Mouse (Mus musculus) natural killer cell, adult 2 months (primary cell): ENCODE measurements at regions not wholly inside any gene's neighbourhood (a gene's known extent, or its start where the extent isn't known, plus 50 kb on each side); places are given as distances from the start of the nearest gene placed in this dataset.

Experiments
- DNase-seq, 2 experiments: peaks; one replicate each; pipeline ENCODE4 v3.0.0; 2022; ENCODE audit warnings: low spot score in 2 of 2

DNA sequence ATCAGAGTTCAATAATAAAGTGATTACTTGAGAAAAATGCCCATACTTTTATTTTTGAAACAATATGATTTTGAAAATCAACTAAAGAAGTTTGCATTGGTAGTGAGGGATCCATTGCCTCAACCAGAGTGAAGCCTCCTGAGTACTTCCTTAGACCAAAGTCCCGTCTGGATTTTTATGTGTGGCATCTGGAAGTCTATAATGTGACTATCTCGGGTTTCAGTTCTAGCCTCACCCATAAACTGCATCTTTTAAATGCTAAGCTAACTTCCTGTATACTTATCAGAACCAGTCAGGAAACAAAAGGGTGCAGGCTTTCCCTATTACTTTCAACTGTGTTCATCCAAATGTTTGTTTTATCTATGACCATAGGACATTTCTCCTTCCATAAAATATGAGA, 178.8 kb downstream of the Spry2 start:
- DNase-seq = no peak

DNA sequence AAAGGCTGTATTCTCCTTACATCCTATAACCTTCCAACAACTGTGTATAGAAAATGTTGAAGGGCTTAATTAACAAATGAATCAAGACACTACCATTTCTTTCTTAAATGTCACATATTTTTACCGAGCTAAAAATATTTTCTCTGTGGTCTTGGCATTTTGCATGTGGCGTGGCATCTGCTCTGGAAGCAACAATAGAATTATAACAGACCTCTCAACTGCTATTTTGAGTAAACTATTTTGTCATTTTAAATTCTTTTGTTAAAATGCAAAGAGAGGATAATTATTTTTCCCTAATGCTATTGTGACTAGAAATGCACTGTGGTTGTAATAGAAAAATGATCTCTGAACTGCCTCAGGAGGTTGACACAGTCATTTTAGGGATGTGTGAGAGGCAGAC, 187.9 kb downstream of the Spry2 start:
- no peak for DNase-seq

DNA sequence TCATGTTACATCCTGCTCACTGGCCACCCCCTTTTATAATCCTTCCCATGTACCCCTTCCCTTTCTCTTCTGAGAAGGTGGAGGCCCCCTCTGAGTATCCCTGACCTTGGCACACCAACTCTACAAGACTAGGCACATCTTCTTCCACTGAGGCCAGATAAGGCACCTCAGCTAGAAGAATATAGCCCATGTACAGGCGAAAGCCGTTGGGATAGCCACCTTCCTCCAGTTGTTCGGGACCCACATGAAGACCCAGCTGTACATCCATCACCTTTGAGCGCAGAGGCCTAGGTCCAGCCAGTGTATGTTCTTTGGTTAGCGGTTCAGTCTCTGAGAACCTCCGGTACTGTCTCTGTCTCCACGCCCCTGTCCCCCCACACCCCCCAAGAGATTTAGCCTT, 189.9 kb downstream of the Spry2 start:
- no peak for DNase-seq

GRCm38 (mm10) chr14:105698616-105699015, 198.0 kb downstream of the Spry2 start:
- DNase-seq = no peak

- no peak for DNase-seq
Measured at GRCm38 (mm10) chr14:105698086-105698485, 198.5 kb downstream of the Spry2 start.

DNA sequence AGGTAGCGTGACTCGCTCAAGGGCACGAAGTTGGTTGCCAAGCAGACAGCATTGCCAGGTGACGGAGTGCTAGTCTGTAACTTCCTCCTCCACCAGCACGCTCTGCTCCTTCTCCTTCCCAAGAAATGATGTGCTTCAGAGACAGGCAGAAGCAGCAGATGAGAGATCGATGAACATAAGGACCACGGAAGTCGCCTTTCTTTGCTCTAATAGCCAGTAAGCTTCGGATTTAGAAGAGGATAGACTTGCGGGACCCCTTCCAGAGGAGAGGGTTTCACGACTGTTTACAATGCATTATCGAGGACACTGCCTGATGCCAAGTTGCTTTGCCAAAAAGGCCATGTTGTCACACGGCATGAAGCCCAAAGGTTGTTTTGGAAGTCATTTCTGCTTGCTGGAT, 199.2 kb downstream of the Spry2 start:
- DNase-seq = no peak

GRCm38 (mm10) chr14:105694969-105695368, 201.7 kb downstream of the Spry2 start:
- DNase-seq = no peak

GRCm38 (mm10) chr14:105693713-105694112, 202.9 kb downstream of the Spry2 start:
- DNase-seq = no peak

- DNase-seq = no peak
Measured at GRCm38 (mm10) chr14:105684826-105685465, 211.7 kb downstream of the Spry2 start.

DNA sequence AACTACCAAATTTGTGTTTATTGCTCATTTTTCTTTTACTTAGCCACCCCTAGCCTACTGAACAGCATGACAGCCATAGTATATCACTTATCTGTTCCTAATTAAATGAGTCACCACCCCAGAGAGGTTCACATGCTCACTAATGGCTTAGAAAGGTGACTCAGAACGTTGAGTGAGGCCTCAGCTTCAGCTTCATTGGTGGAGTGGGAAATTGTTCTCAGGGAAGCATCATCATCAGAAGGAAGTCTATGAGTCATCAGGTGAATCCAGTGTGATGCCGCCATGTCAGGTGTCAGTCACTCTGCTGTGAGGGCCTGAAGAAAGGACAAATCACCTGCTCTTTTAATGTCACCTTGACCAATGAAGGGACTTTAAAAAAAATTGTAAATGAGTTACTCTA, 212.3 kb downstream of the Spry2 start:
- DNase-seq = no peak

GRCm38 (mm10) chr14:105676646-105676930, 220.0 kb downstream of the Spry2 start:
- no peak for DNase-seq

DNA sequence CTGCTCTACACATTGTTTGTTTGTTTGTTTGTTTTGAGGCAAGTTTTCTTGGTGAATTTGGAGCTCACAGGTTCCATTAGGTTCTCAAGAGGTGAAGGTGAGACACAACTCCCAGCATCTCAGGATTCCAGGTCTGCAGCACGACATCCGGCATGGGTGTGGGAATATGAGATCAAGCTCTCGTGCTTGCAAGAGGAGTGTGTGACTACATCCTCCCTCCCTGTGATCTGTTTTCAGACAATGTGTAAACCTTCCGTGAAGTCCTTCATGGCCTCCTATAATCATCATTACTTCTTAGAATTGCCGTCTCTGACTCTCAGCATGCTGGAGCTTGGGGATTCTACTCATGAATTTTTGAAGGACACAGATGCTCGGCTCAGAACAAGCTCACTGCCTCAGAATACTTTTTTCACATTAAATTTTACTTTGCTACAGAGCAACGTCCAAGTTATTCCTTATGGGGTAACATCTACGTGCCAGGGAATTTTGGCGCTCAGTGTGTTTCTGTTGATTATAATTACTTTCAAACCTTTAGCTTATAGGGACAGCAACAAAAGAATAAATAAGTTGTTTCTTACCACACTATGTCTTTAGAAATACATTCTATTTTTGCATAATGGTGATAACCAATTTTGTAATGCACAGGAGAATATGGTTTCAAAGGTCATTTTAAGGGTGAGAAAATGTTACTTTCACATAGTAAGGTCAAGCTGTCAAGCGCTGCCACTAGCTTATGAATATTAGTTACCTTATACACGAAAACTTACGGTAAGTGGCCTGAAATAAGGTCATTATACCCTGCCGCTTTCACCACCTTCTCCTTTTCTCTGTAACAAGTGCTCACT, 220.6 kb downstream of the Spry2 start:
- DNase-seq = no peak

GRCm38 (mm10) chr14:105675006-105675405, 221.6 kb downstream of the Spry2 start:
- no peak for DNase-seq

DNA sequence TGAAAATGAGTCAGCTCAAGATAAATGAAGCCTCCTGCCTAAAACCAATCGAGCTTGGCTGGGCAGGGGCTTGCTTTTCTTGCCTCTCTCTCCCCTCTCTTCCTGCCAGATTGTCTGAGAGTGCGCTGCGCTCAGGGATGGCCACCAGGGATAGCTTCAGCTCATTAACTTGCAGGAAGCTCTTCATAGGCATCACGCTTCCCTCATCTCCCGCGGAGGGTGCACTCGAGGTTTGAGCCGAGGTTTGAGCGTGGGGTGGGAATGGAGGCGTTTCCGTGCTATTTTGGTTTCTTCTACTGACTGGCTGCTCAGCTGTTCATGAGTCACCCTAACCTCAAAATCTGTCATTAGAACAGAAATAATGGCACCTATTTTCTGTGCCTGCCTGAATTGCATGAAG, 227.7 kb downstream of the Spry2 start:
- peak; percentile 5 to 12 for DNase-seq

DNA sequence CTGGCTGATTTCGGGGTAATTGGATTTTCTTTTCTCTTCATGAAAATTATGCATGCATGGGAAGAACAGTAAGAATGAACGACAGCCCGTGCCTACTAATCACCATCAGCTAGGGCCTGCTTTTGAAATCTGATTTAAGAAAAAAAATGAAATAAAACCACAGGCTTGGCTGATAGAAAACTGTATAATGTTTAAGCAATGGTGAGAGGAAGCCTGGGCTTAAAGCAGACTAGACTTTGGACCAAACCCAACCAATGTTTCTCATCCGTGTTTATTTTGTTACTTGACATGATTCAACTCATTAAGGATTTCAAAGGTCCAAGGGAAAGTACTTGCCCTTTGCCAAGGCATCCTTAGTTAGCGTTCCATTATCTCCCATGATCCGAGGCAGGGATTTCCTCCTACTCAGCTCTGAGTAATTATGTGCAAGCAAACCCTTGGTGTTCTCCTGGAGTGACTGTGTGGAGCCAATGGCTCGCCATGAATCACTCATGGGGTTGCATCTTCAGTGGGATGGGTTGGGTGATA, 231.9 kb downstream of the Spry2 start:
- no peak for DNase-seq

- no peak for DNase-seq
Measured at GRCm38 (mm10) chr14:105663472-105663871, 233.1 kb downstream of the Spry2 start.

GRCm38 (mm10) chr14:105662839-105663238, 233.8 kb downstream of the Spry2 start:
- DNase-seq = no peak

DNA sequence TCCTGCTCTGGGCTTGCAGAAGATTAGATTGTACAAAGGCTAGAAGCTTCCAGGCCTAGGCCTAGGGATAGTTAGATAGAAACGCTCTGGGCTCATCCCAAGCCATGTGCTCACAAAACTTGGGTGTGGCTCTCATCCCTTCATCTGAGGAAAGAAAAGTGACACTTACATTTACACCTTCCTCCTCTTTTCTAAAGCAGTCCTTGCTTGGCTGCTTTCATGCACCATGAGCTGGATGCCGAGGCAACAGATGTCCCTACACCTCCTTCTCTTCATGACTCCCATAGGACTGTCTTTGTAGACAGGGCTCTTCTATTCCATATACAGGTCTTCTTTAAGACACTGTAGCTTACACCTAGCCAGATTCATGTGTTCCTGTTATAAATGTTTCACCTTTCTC, 238.3 kb downstream of the Spry2 start:
- no peak for DNase-seq

- DNase-seq = no peak
Measured at GRCm38 (mm10) chr14:105647166-105647565, 249.5 kb downstream of the Spry2 start.

DNA sequence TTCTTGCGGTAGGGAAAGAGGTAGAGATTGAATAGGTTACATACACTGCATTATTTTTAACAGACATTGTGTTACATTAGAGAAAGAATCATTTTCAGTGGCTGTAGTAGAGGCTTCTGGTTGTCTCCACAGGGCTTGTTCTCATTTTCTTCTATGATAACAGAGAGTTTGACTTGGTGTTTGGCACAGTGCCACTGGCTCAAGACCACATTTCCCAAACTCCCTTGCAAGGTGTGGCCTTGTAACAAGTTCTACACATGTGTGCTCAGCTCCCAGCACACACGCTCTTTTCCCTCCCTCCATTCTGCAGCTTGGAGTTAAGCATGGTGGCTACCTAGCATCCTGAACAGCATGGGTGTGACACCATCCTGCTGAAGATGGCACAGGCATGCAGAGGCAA, 252.2 kb downstream of the Spry2 start:
- no peak for DNase-seq

GRCm38 (mm10) chr14:105643285-105643957, 253.2 kb downstream of the Spry2 start:
- no peak for DNase-seq

- no peak for DNase-seq
Measured at GRCm38 (mm10) chr14:105632335-105632734, 264.3 kb downstream of the Spry2 start.

- no peak for DNase-seq
Measured at GRCm38 (mm10) chr14:105631681-105632031, 265.0 kb downstream of the Spry2 start.
